Comparison of ENCODE assay signal across 8 mouse cellular contexts in the genomic region with DNA sequence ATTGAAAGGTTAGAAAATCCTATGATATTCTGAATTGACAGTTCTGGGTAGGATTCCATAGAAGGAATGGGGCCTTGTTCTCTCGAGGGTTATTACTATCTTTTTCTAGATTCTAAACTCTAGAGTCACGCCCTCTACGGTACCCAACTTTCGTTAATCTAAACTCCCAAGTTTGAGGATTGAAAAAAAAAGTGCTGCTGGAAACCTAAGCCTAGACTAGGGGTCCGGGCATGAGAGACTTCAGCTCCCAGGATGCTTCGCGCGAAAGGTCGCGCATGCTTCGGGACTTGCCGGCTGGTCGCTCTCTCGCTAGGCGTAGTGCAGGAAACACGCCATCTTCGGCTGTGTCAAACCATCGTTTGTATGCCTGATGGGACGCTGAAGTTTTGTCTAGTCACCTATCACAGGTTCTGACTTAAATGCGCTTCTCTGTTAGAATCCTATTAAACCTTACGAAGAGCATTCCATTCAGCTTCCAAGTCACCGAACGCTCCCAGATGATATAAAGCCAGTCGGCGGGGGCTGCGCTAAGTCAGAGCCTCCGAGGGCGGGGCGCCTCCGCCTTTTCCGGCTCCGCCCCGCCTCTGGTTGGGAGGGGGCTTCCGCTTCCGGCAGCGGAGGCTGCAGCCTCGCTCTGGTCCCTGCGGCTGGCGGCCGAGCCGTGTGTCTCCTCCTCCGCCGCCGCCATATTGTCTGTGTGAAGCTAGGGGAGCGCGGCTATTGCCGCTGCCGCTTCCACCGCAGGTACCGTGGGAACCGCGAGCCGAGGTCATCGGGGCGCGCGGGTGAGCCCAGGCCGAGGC. TPM values are rescaled to one million over a fixed set of nuclear protein-coding genes. Genes with fewer than 3 reads are reported as not detected.
DNase-seq lines count a peak whose midpoint lies in the region; ATAC-seq and TF ChIP-seq lines count a peak whose summit lies in the region.

Gene Csnk2a1, plus strand, starts transcription at position 592 of the 803 bp plus-strand sequence.

- H3K79me2 ChIP-seq in C2C12 (ENCODE audit: control insufficient read depth, insufficient read depth), result peaks cover 59% of the 10 kb centered on the region

- peak; percentile 98 for DNase-seq in brain, embryonic 14.5 days (ENCODE audit: low read depth)
- peak; percentile 97 for DNase-seq in kidney, postnatal 0 days (ENCODE audit: low spot score)
- peak; percentile 92 for DNase-seq in liver, embryonic 11.5 days (ENCODE audit: low spot score)
- DNase-seq in naive thymus-derived CD4-positive, alpha-beta T cell, adult 2 months (ENCODE audit: low read depth), result peak; percentile 94

- H3K27me3 ChIP-seq in C2C12 (ENCODE audit: control insufficient read depth, insufficient read depth, insufficient read length), result no peaks in the 10 kb centered on the region
- no peaks in the 10 kb centered on the region for H3K27me3 ChIP-seq in erythroblast, embryonic 14.5 days (ENCODE audit: control insufficient read depth)
- no peaks in the 10 kb centered on the region for H3K27me3 ChIP-seq in heart, embryonic 12.5 days (replicated peaks)
- H3K27me3 ChIP-seq in kidney, postnatal 0 days (ENCODE audit: insufficient read depth, low read length), result no peaks in the 10 kb centered on the region
- H3K27me3 ChIP-seq in liver, embryonic 11.5 days (replicated peaks; ENCODE audit: control insufficient read depth, insufficient read depth, low read length), result no peaks in the 10 kb centered on the region
- no peaks in the 10 kb centered on the region for H3K27me3 ChIP-seq in stomach, embryonic 14.5 days (ENCODE audit: control insufficient read depth, insufficient read depth, low read length)

- peak within 1 kb of the TSS; percentile 99 for H3K9ac ChIP-seq in heart, embryonic 12.5 days
- H3K9ac ChIP-seq in kidney, postnatal 0 days (ENCODE audit: low read depth, low read length), result peak within 1 kb of the TSS; percentile 95
- peak within 1 kb of the TSS; percentile 89 for H3K9ac ChIP-seq in liver, embryonic 11.5 days (ENCODE audit: low read depth, low read length)
- H3K9ac ChIP-seq in stomach, embryonic 14.5 days (replicated peaks; ENCODE audit: low read depth, low read length), result peak within 1 kb of the TSS; percentile 74

- H3K4me1 ChIP-seq in erythroblast, embryonic 14.5 days (ENCODE audit: control insufficient read depth), result peaks cover 54% of the 10 kb centered on the region
- H3K4me1 ChIP-seq in heart, embryonic 12.5 days (replicated peaks), result peaks cover 22% of the 10 kb centered on the region
- peaks cover 4% of the 10 kb centered on the region; the same call in 1 of the 2 replicates for H3K4me1 ChIP-seq in kidney, postnatal 0 days (replicated peaks; ENCODE audit: insufficient read depth, low read length)
- peaks cover 12% of the 10 kb centered on the region for H3K4me1 ChIP-seq in liver, embryonic 11.5 days (replicated peaks; ENCODE audit: control insufficient read depth, insufficient read depth, low read length)
- peaks cover 12% of the 10 kb centered on the region for H3K4me1 ChIP-seq in stomach, embryonic 14.5 days (ENCODE audit: control insufficient read depth, insufficient read depth, low read length)

- no peak for TF ChIP-seq CTCF in C2C12 (IDR thresholded peaks at IDR 0.05; ENCODE audit: control insufficient read depth, insufficient read depth, insufficient read length)
- TF ChIP-seq CTCF in brain, embryonic 14.5 days (IDR thresholded peaks at IDR 0.05; ENCODE audit: borderline replicate concordance, extremely low read depth, insufficient read depth, insufficient read length), result no peak
- TF ChIP-seq CTCF in kidney, postnatal 0 days (IDR thresholded peaks at IDR 0.05; ENCODE audit: low read depth), result no peak

- H3K36me3 ChIP-seq in C2C12 (ENCODE audit: control insufficient read depth, insufficient read depth), result peaks cover 26% of the 10 kb centered on the region
- peaks cover 24% of the 10 kb centered on the region for H3K36me3 ChIP-seq in erythroblast, embryonic 14.5 days (ENCODE audit: control insufficient read depth)
- peaks cover 18% of the 10 kb centered on the region for H3K36me3 ChIP-seq in heart, embryonic 12.5 days
- H3K36me3 ChIP-seq in kidney, postnatal 0 days (ENCODE audit: insufficient read depth, low read length), result no peaks in the 10 kb centered on the region
- H3K36me3 ChIP-seq in liver, embryonic 11.5 days (ENCODE audit: control insufficient read depth, insufficient read depth, low read length), result no peaks in the 10 kb centered on the region; the same call in 1 of the 2 replicates
- no peaks in the 10 kb centered on the region for H3K36me3 ChIP-seq in stomach, embryonic 14.5 days (ENCODE audit: control insufficient read depth, insufficient read depth, low read length)

- H3K79me3 ChIP-seq in C2C12 (ENCODE audit: low read depth), result peaks cover 46% of the 10 kb centered on the region

- H3K9me3 ChIP-seq in erythroblast, embryonic 14.5 days (ENCODE audit: control insufficient read depth, low read length), result no peaks in the 10 kb centered on the region
- H3K9me3 ChIP-seq in heart, embryonic 12.5 days (replicated peaks), result no peaks in the 10 kb centered on the region
- no peaks in the 10 kb centered on the region for H3K9me3 ChIP-seq in kidney, postnatal 0 days (replicated peaks; ENCODE audit: low read length)
- H3K9me3 ChIP-seq in liver, embryonic 11.5 days (ENCODE audit: control insufficient read depth, low read length), result no peaks in the 10 kb centered on the region
- no peaks in the 10 kb centered on the region for H3K9me3 ChIP-seq in stomach, embryonic 14.5 days (ENCODE audit: control insufficient read depth, low read depth, low read length)

- H3ac ChIP-seq in C2C12 (ENCODE audit: control insufficient read depth, insufficient read length, low read depth), result peak within 1 kb of the TSS; percentile 97

- H3K4me3 ChIP-seq in C2C12 (ENCODE audit: insufficient read depth, poor library complexity, severe bottlenecking), result peak within 1 kb of the TSS; percentile 96
- H3K4me3 ChIP-seq in erythroblast, embryonic 14.5 days (replicated peaks), result peak within 1 kb of the TSS; percentile 90
- H3K4me3 ChIP-seq in heart, embryonic 12.5 days, result peak within 1 kb of the TSS; percentile 99
- peak within 1 kb of the TSS; percentile 93 for H3K4me3 ChIP-seq in kidney, postnatal 0 days (replicated peaks; ENCODE audit: low read depth, low read length)
- peak within 1 kb of the TSS; percentile 79 for H3K4me3 ChIP-seq in liver, embryonic 11.5 days (ENCODE audit: low read depth, low read length)
- peak within 1 kb of the TSS; percentile 92 for H3K4me3 ChIP-seq in stomach, embryonic 14.5 days (ENCODE audit: low read depth, low read length)

- ATAC-seq in heart, embryonic 12.5 days (ENCODE audit: insufficient number of reproducible peaks, low FRiP score), result peak; percentile 95
- peak; percentile 96 for ATAC-seq in kidney, postnatal 0 days (replicated peaks; ENCODE audit: low FRiP score, low read depth)
- ATAC-seq in liver, embryonic 11.5 days (replicated peaks; ENCODE audit: low FRiP score), result peak; percentile 93
- peak; percentile 95 for ATAC-seq in stomach, embryonic 14.5 days (ENCODE audit: insufficient number of reproducible peaks, insufficient read depth, low FRiP score, low read depth)

- H3K4me2 ChIP-seq in heart, embryonic 12.5 days, result peak within 1 kb of the TSS; percentile 84
- H3K4me2 ChIP-seq in kidney, postnatal 0 days (ENCODE audit: low read length), result peak within 1 kb of the TSS; percentile 77
- peak within 1 kb of the TSS; percentile 87 for H3K4me2 ChIP-seq in liver, embryonic 11.5 days
- H3K4me2 ChIP-seq in stomach, embryonic 14.5 days (replicated peaks; ENCODE audit: low read depth, low read length), result peak within 1 kb of the TSS; percentile 67

- H3K27ac ChIP-seq in heart, embryonic 12.5 days (ENCODE audit: poor library complexity, severe bottlenecking), result peak within 1 kb of the TSS; percentile 100
- peak within 1 kb of the TSS; percentile 99 for H3K27ac ChIP-seq in kidney, postnatal 0 days
- peak within 1 kb of the TSS; percentile 89 for H3K27ac ChIP-seq in liver, embryonic 11.5 days (ENCODE audit: low read depth, low read length)
- peak within 1 kb of the TSS; percentile 96 for H3K27ac ChIP-seq in stomach, embryonic 14.5 days (ENCODE audit: low read length)

- under 1% methylated on average over 58 of the region's 58 CpGs for WGBS in heart, embryonic 12.5 days
- under 1% methylated on average over 56 of the region's 58 CpGs for WGBS in kidney, postnatal 0 days
- WGBS in liver, embryonic 11.5 days, result 3% methylated on average over 58 of the region's 58 CpGs
- under 1% methylated on average over 58 of the region's 58 CpGs for WGBS in stomach, embryonic 14.5 days

- TF ChIP-seq POLR2A in brain, embryonic 14.5 days (IDR thresholded peaks at IDR 0.05; ENCODE audit: borderline replicate concordance, extremely low read depth, insufficient read depth, insufficient read length, poor library complexity, severe bottlenecking), result peak; percentile 57

TF ChIP-seq in C2C12, 6 proteins besides CTCF, POLR2A, EP300 and RAD21:
- TF ChIP-seq MYOD1 (IDR thresholded peaks at IDR 0.05; ENCODE audit: control insufficient read depth, insufficient read length, low read depth), result no peak
- peak; percentile 75 for TF ChIP-seq MAX (IDR thresholded peaks at IDR 0.05)
- no peak for TF ChIP-seq USF1 (IDR thresholded peaks at IDR 0.05; ENCODE audit: low read depth)

RNA-seq across cellular contexts. Expression of gene Csnk2a1, which starts in this region (rescaled TPM):
- 37.7 TPM for polyA plus RNA-seq in C2C12 (2012; fragmentation: generic; extraction: Trizol)
- 89.5 and 107 TPM in 2 replicates for polyA plus RNA-seq in brain, embryonic 14.5 days (2012; rRNA removed)
- 0.94 and 1.0 TPM in 2 replicates for polyA plus RNA-seq in erythroblast, embryonic 14.5 days (2012)
- polyA plus RNA-seq in heart, embryonic 12.5 days (2016; fragmentation: Nextera tagmentation; extraction: Ambion mirVana), result 63.2 and 69.2 TPM in 2 replicates
- polyA plus RNA-seq in kidney, postnatal 0 days (2015; fragmentation: Nextera tagmentation; extraction: Ambion mirVana), result 77.9 and 83.1 TPM in 2 replicates
- 45.1 and 65.2 TPM in 2 replicates for polyA plus RNA-seq in liver, embryonic 11.5 days (2014; fragmentation: Nextera tagmentation; extraction: Ambion mirVana)
- polyA plus RNA-seq in stomach, embryonic 14.5 days (2014; fragmentation: Nextera tagmentation; extraction: Ambion mirVana), result 129 and 133 TPM in 2 replicates

Comparison
In these comparisons a context has a peak if more than half of its experiments do, and no peak if none do; other contexts are left out.
1. Peak in every context shown above with its lines: DNase-seq, ATAC-seq, H3K4me3 ChIP-seq and H3K27ac ChIP-seq.
2. RNA of gene Csnk2a1 (polyA plus RNA-seq): 129 to 133 TPM in stomach, embryonic 14.5 days, 89.5 to 107 TPM in brain, embryonic 14.5 days, 77.9 to 83.1 TPM in kidney, postnatal 0 days, 45.1 to 65.2 TPM in liver, embryonic 11.5 days, 63.2 to 69.2 TPM in heart, embryonic 12.5 days and 37.7 TPM in C2C12 (single experiment); 0.94 to 1.0 TPM in erythroblast, embryonic 14.5 days; every median in the first group is over 10 times any median in the second.